In genomic region chr19:23705383-23705782, GRCm38 (mm10) we compare ENCODE assay signal across 19 mouse cellular contexts. TPM values are rescaled to one million over a fixed set of nuclear protein-coding genes. Genes with fewer than 3 reads are reported as not detected.
DNase-seq lines count a peak whose midpoint lies in the region; ATAC-seq and TF ChIP-seq lines count a peak whose summit lies in the region.
"Had no signal": no experiment of that assay in that cellular context is flagged by ENCODE, and none has a peak within 500 bp of the region (broad histone marks: within the 10 kb centered on the region; RNA-seq: fewer than 3 reads in every experiment).

No protein-coding gene starts in this region.

- in situ Hi-C loops in Patski (cut with MboI; ENCODE audit: low pct_unique_long_range_greater_than_20kb) = no loop called here

- DNase-seq in Patski (ENCODE audit: low read depth, low spot score) = peak; percentile 49
- DNase-seq in layer of hippocampus, adult 11-12 months (ENCODE audit: low spot score) = no peak
- DNase-seq: adrenal gland, adult 2 months; adrenal gland, adult 8-10 months; adrenal gland, postnatal 10 days; adrenal gland, postnatal 14 days; adrenal gland, postnatal 25 days; adrenal gland, postnatal 36 days; B cell, adult 2 months; cerebellum, adult 11 months; cerebellum, adult 11-12 months; cerebellum, adult 18-20 months; cerebellum, adult 2 months; cerebellum, adult 8-10 months had no signal

- H3K27me3 ChIP-seq in Patski = no peaks in the 10 kb centered on the region
- H3K27me3 ChIP-seq: CH12.LX had no signal

- CTCF ChIA-PET in Patski (lab: Charles Lee) = interaction anchor here (1.1 to 2.2 kb wide), 5 partner anchors 10 to 16 kb away, joined by 3 to 7 read pairs (median 3); no protein-coding TSS in a partner anchor

- peak; percentile 92 for ATAC-seq in Patski
- ATAC-seq: activated CD4-positive, CD25-positive, alpha-beta regulatory T cell, adult 4 months; CD4-positive, CD25-positive, alpha-beta regulatory T cell, adult 4 months had no signal

- POLR2A ChIA-PET in Patski (lab: Charles Lee) = no interaction called here

- TF ChIP-seq CTCF in Patski (IDR thresholded peaks at IDR 0.05) = no peak

RNA-seq across cellular contexts. Expression of gene Ptar1, which starts 18.2 kb away (rescaled TPM):
- 8.4 TPM for polyA plus RNA-seq in Patski (2021)

RNA-seq across cellular contexts. Expression of gene 1700028P14Rik, which starts 52.8 kb away (rescaled TPM):
- not detected for polyA plus RNA-seq in Patski (2021)
- polyA plus RNA-seq: activated CD4-positive, CD25-positive, alpha-beta regulatory T cell, adult 4 months; adrenal gland, adult 2 months; C2C12; CD4-positive, CD25-positive, alpha-beta regulatory T cell, adult 4 months; G1E had no signal

RNA-seq across cellular contexts. Expression of gene Apba1, which starts 53.3 kb away (rescaled TPM):
- polyA plus RNA-seq in Patski (2021) = 0.03 TPM
- polyA plus RNA-seq: activated CD4-positive, CD25-positive, alpha-beta regulatory T cell, adult 4 months; CD4-positive, CD25-positive, alpha-beta regulatory T cell, adult 4 months; G1E had no signal
